Mouse (Mus musculus) monocyte, adult 2 months (primary cell): ENCODE measurements around the gene Patj.

Experiments
- DNase-seq, 2 experiments: peaks; one replicate each; pipeline ENCODE4 v3.0.0; 2022; ENCODE audit warnings: low spot score in 2 of 2, low read depth in 1 of 2

Patj gene

DNA sequence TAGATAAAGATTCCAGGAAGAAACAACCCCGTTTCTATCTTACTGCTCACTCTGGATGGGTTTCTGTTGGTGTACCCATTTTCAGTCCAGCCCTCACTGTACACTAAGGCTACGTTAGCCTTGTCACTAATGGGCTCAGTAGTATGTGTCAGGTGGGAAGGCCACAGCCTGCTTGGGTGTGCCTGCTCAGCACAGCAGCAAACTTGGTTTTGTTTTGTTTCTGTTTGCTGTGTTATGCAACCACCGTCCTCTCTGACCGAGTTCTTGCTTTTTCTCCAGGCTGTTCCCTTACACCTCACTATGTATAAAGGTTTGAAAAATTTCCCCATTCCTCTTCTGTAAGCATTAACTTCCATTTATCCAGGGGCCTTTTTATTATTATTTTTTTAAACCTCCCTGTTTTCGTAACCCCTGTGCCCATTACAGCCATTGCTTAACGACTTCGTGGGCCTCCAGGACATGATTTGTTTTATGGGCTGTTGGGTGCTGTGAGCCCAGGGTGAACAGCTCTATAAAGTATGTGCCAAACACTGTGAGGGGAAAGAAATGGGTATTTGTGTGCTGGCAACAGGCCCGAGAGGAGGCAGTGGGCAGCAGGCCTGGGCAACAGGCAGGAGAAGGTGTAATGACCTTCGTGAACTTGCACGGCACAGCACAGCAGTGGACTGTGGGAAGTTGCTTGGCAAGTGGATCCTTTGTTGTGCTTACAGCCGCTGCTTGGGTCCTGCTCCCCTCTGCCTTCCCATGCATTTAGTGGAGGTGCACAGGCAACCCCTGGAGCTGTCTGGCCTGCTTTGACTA, 113.1 kb downstream of the Patj start:
- DNase-seq: no peak

DNA sequence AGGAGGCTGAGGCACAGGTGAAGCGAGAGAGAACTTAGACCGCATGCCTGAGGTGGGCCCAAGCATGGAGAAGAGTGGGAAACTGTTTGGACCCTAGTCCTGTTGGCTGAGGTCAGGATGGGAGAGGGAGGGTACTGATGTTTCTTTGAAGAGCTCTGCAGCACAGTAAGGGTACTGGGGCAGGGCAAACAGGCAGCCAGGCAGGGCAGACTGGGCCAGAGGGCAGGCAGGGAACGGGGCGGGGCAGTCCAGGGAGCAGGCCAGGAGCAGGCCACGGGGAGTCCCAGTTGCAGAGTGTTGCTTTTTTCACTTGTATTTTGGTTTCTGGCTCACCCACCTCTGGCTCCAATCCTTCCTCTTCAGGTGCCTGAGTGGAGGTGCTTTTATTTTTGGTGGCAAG, 114.4 kb downstream of the Patj start:
- DNase-seq: no peak

DNA sequence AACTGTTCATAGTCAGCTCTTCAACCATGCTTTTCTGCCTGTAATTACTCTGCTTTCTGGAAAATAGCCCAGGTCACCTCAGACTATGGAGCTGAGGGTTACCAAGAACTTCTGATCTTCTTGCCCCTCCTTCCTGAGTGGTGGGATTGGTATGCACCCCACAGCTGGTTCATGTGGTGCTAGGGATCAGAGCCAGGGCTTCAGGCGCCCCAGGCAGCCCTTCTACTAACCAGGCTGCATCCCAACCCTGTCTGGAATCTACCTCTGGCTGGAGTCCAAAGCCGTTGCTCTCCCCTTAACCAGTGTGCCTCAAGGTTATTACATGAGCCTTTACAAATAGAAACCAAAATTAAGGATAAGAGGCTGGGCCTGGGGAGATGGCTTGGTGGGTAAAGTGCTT, 115.7 kb downstream of the Patj start:
- DNase-seq: no peak

DNA sequence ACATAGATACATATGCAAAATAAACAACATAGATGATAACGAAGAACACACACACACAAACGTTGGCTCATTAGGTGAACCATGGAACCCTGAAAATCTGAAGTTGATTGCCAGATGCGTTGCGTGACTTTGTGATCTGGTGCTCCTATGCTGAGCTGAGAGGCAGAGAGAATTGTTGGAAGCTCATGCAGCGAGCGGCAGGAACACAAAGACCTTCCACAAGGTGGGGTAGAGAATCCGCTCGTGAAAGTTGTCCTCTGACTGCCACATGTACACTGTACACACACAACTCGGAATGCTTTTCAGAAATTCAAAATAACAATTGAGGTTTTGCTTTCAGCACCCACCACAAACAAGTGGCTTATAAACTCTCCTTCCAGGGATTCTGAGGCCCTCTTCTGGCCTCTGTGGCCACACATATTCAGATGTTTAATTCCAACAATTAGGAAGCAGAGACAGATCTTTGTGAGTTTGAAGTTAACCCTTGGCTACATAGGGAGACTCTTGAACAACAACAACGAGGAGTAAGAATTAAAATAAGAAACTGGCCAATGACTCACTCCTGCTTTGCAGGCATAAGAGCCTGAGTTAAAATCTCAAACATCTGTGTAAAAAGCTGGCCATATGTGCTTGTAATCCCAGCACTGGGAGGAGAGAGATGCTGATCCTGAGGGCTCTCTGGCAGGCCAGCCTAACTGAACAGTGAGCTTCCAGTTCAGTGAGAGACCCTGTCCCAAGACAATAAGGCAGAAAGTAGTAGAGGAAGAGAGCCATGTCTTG, 116.6 kb downstream of the Patj start:
- DNase-seq: no peak

DNA sequence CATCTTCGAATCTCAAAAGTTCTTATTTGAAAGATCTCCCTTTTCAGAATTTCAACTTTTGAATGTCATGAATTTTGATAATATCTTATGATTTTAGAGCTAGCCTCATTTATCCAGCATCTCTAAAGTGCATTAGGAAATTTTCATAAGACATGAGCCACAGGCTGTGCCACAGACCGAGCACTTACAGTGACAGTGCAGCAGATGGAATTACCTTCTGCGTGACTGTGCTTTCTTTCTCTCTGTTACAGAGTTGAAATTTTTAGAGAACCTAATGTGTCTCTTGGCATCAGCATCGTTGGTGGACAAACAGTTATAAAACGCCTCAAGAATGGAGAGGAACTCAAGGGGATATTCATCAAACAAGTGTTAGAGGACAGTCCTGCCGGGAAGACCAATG, 124.9 kb downstream of the Patj start:
- no peak for DNase-seq

DNA sequence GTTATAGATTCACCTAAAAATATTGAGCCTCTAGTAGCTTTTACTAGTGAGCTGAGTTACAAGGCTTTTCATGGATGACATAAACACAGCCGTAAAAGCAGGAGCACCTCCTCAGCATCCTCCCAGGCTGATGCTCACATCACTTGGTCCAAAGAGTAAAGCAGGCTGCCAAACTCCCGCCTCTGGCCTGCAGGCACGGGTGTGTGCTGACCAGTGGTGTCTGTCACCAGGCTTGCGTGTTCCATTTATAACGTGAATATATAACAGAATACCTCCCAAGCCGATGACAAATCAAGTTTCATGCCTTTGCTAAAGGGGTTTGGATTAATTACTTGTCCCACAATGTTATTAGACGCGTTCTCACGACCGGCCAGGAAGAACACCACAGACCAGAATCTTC, 128.9 kb downstream of the Patj start:
- no peak for DNase-seq

DNA sequence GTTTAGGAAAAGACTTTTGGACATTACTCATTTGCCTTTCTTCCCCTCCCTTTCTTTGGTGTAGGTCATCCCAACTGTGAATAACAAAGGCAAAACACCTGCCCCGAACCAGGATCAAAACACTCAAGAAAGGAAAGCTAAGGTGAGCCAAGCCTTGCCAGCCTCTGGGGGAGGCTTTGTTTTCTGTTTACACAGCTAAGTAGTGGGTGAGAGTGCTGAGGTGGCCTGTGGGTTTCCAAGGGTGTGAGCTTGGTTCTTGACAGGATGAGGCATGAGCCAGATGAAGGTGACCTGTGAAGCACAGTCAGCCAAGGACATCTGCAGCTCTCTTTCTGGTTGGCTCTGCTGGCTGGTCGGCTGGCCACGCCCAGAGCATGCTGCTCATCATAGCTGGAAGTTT, 139.9 kb downstream of the Patj start:
- DNase-seq: no peak

DNA sequence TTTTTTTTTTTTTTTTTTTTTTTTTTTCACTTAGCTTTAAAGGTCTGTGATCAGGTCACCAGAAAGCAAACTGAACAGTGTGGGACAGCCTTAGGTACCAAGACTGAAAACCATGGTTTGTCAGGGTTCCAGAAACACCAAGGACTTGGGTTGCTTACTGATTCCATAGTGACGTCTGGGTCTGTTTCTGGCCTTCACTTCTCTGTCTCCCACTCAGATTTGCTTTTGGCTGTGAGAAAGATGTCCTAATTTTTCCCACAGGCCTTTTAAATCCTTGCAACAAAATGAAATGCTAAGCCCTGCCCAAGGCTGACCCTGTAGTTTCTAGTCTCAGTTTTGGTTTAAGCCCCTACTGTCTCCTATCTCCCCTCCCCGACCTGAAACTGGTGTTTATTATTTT, 146.0 kb downstream of the Patj start:
- DNase-seq: no peak

DNA sequence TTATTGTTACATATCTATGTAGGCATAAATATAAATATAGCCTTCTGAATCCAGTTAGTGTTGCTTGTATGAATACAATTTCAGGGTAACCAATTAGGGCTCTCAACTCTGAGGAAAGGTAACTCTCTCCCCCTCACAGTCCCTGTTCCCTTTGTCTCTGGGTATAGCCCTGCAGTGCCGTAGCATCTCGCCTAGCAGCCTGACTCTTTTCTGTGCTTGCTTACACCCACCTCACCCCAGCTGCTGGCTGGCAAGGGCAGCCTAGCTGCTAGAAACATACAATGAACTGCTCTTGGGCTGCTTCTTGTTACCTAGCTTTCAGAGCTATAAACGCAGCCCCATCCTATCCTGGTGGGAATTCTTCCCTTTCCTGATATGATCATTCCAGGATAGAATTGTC, 147.4 kb downstream of the Patj start:
- DNase-seq: no peak

DNA sequence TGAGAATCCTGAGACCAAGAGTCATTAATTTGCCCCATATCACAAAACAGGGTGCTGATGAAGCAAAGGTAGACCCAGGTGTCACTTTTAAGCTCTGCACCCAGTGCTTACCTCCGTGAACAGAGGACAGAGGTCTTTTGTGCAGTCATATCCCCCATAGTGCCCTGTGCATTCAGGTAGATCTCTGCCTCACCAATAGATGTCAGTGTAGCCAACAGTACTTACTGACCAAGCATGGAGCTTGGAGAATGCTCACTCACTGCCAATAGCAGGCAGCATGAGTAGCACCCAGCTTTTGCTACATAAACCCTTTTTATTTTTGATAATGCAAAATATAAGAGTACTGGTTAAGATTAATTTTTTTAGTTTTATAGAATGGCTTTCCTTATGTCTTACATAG, 149.8 kb downstream of the Patj start:
- no peak for DNase-seq

DNA sequence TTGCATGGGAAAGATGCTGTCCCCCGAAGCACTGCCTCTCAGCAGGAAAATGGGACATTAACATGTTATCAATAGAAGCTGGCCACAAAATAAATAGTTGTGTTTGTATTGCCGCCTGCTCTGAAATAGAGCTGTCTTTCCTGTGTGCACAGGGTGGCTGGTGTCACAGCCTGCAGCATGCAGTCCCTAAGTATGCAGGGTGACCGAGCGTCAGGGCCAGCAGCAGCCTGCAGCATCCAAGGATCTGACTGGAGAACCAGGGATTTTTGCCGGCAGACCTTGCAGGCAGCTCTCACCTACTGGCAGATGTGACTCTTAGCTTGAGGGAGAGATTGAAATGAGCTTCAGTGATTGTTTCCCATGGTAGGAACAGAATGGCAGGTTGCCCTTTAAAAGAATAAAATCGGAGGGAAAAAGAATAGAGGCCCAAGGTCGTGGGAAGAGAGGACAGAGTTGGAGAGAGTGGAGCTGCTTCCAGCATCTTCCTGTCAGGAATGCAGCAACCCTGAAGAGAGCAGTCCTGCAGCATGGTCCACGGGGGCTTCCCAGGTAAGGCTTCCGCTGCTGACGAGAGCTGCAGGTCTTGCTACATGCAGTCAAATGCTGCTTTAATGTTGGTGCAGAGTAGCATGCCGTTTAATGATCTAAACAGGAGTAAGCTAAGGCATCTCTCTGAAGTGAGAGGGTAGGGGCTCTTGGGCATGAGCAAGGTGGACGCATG, 151.0 kb downstream of the Patj start:
- no peak for DNase-seq

DNA sequence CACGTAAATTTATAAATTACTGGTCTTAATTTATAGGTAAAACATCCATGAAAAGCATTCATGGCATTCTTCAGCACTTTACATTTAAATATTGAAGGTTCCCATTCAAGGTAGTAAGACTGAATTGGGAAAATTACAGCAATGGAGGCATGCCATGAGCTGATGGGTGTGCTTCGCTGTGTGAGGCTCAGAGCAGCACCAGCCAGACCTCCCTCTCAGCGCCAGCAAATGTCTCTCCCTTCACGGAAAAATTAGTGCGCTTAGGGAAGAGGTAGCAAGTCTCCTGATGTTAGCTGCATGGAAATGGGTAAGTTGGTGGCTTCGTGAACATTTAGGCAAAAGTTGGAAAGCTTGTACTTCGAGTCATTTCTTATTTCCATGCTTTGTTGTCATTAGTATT, 153.9 kb downstream of the Patj start:
- DNase-seq: no peak

DNA sequence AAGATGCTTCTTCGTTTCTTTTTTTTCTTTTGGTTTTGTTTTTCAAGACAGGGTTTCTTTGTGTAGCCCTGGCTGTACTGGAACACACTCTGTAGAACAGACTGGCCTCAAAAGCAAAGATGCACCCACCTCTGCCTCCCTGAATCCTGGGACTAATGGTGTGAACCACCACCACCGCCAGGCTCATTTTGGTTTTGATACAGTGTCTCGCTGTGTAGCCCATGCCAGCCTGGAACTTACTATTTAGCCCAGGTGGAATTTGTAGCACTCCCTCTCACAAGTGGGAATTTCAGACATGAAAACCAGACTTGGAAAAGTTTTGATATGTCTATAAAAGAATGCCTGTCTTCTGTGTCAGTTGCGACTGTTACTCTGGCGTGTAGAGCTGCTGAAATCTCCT, 154.5 kb downstream of the Patj start:
- DNase-seq: no peak

DNA sequence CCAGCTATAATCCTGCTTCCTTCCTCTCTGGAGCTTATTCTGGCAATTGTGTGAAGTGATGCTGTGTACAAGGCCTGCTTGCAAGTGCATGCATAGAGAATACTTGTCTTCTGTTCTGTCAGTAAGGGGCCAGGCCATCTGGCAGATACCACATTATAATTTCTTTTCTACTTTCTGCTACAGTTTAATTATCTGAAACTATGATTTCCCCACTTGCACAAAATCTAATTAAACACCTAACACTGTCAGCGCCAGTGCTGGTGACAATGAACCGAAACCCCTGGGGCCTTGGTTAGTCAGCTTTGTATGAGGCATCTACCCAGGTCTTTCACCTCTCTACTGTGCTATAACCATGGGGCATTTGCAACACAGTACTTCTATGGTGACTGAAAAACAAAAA, 160.1 kb downstream of the Patj start:
- DNase-seq: no peak

DNA sequence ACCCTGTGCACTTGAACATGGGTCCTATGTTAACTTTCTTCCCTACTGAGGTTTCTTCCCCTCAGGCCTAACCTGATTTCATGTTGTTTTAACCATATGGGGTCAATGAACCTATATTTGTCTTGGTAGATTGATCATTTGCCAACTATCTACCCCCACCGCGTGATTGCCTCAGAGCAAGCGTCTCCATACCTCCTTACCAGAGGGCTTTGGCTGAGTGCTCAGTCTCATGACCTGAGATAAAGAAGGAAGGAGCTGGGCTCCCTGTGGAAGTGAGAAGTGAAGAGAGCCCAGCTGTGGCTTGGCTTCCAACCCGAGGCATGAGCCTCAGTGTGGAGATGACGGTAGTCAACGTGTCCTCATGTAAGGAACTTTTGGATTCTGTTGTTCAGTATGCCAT, 160.9 kb downstream of the Patj start:
- DNase-seq: no peak

DNA sequence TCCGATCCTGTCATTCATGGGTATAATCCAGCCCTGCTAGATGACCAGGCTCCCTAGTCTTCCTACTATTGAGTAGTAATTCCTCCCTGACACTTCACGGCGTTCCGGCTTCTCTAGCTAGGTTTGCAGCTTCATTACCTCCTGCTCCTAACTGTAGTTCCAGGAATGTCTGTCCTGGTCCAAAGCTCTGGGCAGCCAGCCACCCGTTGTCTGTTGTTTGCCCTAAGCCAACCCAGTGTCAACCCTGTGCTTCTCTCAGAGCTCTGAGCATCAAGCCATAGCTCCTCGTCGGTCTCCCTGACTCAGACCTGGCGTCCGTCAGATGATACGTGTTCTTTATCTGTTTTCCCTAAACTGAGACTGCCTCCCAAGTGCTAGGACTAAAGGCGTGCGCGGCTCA, 161.6 kb downstream of the Patj start:
- no peak for DNase-seq

DNA sequence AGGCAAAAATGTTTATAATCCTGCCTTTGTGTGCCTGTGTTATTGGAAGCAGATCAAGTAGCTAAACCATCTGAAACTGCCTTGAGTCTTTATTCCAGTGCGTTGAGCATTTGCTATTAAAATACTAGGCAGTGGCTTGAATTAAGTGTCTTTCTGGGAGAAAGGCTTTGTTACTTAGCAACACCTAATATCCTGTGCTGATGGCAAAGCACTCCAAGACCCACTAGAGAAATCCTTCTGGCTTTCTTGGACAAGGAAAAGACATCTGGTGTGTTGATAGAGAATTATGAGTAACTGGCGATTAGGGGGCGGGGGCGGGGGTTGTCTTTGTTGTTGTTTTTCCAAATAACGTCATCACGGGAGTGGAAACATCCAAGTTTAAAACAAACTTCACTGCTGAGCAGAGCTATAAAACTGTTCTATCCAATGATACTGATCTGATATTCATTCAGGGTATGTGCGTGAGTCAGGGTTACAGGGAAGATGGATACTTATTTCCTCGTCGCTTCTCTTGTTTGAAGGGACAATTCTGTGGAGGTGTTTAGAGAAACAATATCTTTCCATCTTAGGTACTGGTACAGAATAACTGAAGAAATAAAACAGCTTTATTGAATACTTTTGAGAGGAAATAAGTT, 164.7 kb downstream of the Patj start:
- DNase-seq: no peak

DNA sequence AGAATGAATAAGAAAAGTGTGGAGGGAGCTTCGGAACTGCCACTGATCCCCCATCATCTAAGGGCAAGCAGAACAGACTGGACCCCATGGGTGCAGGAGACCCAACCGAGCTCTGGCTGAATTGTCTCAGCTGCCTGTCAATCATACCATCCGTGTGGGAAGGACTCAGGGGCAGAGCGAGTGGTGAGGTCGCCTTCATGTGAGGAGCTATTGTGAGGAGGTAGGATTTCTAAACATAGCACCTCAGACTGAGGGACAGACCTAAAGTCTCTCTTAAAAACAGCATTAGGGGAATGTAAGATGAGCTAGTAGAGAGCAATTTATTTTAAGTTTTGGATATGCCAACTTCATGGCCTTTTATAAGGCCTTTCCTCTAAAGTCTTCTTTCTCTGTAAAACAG, 167.5 kb downstream of the Patj start:
- DNase-seq: no peak

DNA sequence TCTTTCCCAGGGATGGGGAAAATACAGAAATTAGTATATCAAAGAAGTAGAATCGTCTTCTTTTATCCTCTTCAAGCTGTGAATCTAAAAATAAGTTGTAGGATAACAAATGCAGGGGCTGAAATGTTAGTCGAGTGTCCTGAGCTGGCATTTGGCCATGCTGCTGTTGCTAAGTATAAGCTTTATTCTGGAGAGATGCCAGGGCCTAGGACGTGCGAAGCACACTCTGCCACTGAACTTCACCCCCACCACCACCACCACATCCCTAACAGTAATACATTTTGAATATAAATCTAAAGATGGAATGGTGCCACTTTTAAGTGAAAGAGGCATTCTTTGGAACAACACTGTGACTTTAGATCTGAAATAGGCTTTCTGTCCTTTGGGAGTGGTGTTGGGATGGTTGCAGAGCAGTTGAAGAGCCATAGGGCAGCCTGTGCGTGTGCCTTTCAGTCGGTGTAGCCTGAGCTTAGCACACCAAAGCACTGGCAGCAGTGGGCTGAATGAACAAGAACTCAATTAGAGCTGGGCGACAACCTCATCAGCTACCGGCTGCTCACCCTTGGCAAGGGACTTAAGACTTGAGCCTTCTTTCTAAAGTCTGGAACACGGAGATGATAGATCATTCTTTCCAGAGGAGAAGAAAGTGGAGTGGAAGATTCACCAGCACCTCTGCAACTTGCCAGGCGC, 168.1 kb downstream of the Patj start:
- DNase-seq: no peak

DNA sequence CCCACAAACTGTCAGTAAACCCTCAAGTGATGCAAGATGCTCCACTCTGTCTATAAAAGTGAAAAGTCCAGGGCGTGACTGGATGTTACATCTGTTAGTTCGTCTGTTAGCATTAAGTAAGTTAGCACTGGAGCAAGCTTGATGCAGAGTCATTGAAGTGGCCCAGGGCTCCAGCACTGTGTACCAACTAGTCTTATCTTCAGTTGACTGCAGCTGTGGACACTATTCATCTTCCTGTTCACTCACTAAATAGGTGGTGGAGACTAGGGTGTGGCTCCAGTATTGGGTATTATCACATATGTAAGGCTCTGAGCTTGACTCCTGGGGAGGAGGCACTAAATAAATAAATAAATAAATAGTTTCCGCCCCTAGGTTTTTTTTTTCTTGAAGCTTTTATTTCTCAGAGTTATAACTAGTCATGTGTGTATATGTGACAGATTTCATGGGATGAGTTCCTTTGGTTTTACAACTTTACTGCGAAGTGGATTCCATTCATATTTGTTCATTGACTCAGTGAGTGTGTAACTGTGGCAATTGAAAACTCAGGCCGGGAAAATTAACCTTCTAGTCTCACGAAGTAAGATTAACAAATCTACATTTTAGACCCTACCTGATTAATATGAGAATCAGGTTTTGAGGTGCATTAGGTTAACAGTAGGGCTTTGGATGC, 168.7 kb downstream of the Patj start:
- no peak for DNase-seq

DNA sequence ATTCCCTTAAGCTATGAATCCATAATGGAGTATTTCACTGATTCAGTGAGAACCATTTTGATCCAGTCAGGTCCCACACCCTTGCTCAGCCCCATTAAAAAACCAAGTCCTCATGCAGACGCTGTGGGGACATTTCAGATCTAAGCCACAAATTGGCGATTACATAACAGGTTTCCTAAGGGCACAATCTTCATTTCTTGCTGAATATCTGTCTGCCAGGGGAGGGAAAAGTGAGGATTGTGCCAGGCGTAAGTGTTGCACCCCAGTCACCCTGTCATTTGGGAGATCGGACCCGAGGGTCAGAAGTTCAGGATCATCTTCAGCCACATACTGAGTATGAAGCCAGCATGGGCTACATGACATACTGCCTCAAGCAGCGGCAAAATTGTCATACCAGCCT, 171.2 kb downstream of the Patj start:
- no peak for DNase-seq
